Mouse (Mus musculus) myocyte (in vitro differentiated cells): ENCODE results near the gene Rexo1.

Source experiments
- CEBPB ChIP-seq: IDR thresholded peaks from 2 replicates; pipeline ENCODE4 v1.6.1; 2011; ENCODE audit warnings: mild to moderate bottlenecking, moderate library complexity; ENCODE audit not compliant: poor library complexity, insufficient read depth, severe bottlenecking
- E2F4 ChIP-seq: IDR thresholded peaks from one replicate; pipeline ENCODE4 v1.6.1; 2011; ENCODE audit warnings: mild to moderate bottlenecking, control low read depth, moderate library complexity; ENCODE audit not compliant: insufficient read depth
- MAX ChIP-seq: IDR thresholded peaks from one replicate; pipeline ENCODE4 v1.6.1; 2011; ENCODE audit warnings: low read depth, mild to moderate bottlenecking, control low read depth
- MYOD1 ChIP-seq, 3 experiments: IDR thresholded peaks; one replicate each; pipeline ENCODE4 v1.6.1; 2011; ENCODE audit warnings: control low read depth in 2 of 3, low read depth in 2 of 3, mild to moderate bottlenecking in 2 of 3, moderate library complexity in 1 of 3; ENCODE audit not compliant: insufficient read length in 2 of 3, control insufficient read depth in 1 of 3
- MYOG ChIP-seq, 3 experiments: IDR thresholded peaks; one replicate each; pipeline ENCODE4 v1.6.1; 2011; ENCODE audit warnings: control low read depth in 2 of 3, low read depth in 2 of 3, mild to moderate bottlenecking in 2 of 3; ENCODE audit not compliant: insufficient read length in 2 of 3, control insufficient read depth in 1 of 3, insufficient read depth in 1 of 3
- POLR2A ChIP-seq: IDR thresholded peaks from one replicate; pipeline ENCODE4 v1.6.1; 2011; ENCODE audit warnings: low read depth, mild to moderate bottlenecking, control low read depth, moderate library complexity; ENCODE audit not compliant: insufficient read length
- POLR2AphosphoS2 ChIP-seq: IDR thresholded peaks from one replicate; pipeline ENCODE4 v1.6.1; 2011; ENCODE audit warnings: low read depth, control low read depth; ENCODE audit not compliant: insufficient read length
- REST ChIP-seq: IDR thresholded peaks from one replicate; pipeline ENCODE4 v1.6.1; 2011; ENCODE audit warnings: mild to moderate bottlenecking, control low read depth, moderate library complexity; ENCODE audit not compliant: insufficient read depth, insufficient read length
- SRF ChIP-seq: IDR thresholded peaks from one replicate; pipeline ENCODE4 v1.6.1; 2011; ENCODE audit warnings: low read depth; ENCODE audit not compliant: control insufficient read depth, insufficient read length
- TCF12 ChIP-seq: IDR thresholded peaks from one replicate; pipeline ENCODE4 v1.6.1; 2011; ENCODE audit warnings: mild to moderate bottlenecking, control low read depth; ENCODE audit not compliant: poor library complexity, insufficient read depth, severe bottlenecking
- TCF3 ChIP-seq: IDR thresholded peaks from one replicate; pipeline ENCODE4 v1.6.1; 2011; ENCODE audit warnings: low read depth, control low read depth; ENCODE audit not compliant: insufficient read length
- USF1 ChIP-seq: IDR thresholded peaks from one replicate; pipeline ENCODE4 v1.6.1; 2011; ENCODE audit warnings: low read depth, mild to moderate bottlenecking, control low read depth, moderate library complexity

- no peak for TF ChIP-seq USF1
- TF ChIP-seq POLR2A: no peak
- no peak for TF ChIP-seq MYOG (IDR thresholded peaks at IDR 0.05; ENCODE audit: control insufficient read depth in 1 of 3, insufficient read depth in 1 of 3, insufficient read length in 2 of 3, low read depth in 2 of 3)
- no peak for TF ChIP-seq SRF
- no peak for TF ChIP-seq TCF12
- no peak for TF ChIP-seq POLR2AphosphoS2
- TF ChIP-seq MAX: no peak
- no peak for TF ChIP-seq REST
- TF ChIP-seq E2F4: no peak
- no peak for TF ChIP-seq CEBPB
- TF ChIP-seq MYOD1 (IDR thresholded peaks at IDR 0.05; ENCODE audit: control insufficient read depth in 1 of 3, insufficient read length in 2 of 3, low read depth in 2 of 3): no peak
- no peak for TF ChIP-seq TCF3
Observed at GRCm38 (mm10) chr10:80604988-80605387, 43.6 kb upstream of the Rexo1 start.
